Mouse (Mus musculus) bone marrow macrophage, adult 2 months (primary cell): ENCODE data around the gene Bcl7c.

ENCODE experiments used
- CTCF ChIP-seq: IDR thresholded peaks from 2 replicates; pipeline ENCODE4 v1.5.1; 2012; ENCODE audit warnings: low read depth, mild to moderate bottlenecking, low read length, moderate library complexity
- POLR2A ChIP-seq: IDR thresholded peaks from 2 replicates; pipeline ENCODE4 v1.6.1; 2012; ENCODE audit warnings: mild to moderate bottlenecking, low read depth, low read length, borderline replicate concordance

GRCm38 (mm10) chr7:127671880-127672774 is 36.6 kb downstream of the Bcl7c start:
- TF ChIP-seq CTCF = no peak
- no peak for TF ChIP-seq POLR2A
